Mouse (Mus musculus) erythroblast, embryonic 14.5 days (primary cell): ENCODE data around the gene Ube2e2. TPM values are rescaled to one million over a fixed set of nuclear protein-coding genes. Genes with fewer than 3 reads are reported as not detected.
A peak's percentile ranks its signal among the peaks of the same experiment; 100 is the strongest.

ENCODE experiments used
- H3K27me3 ChIP-seq: 2 replicates; pipeline ENCODE4 v1.6.1; 2012; ENCODE audit warnings: inconsistent platforms; ENCODE audit not compliant: control insufficient read depth
- H3K36me3 ChIP-seq: 2 replicates; pipeline ENCODE4 v1.6.1; 2012; ENCODE audit warnings: mild to moderate bottlenecking, inconsistent platforms; ENCODE audit not compliant: control insufficient read depth
- H3K4me1 ChIP-seq: 2 replicates; pipeline ENCODE4 v1.6.1; 2012; ENCODE audit warnings: inconsistent platforms; ENCODE audit not compliant: control insufficient read depth
- H3K4me3 ChIP-seq: replicated peaks from 2 replicates; pipeline ENCODE3; 2012; ENCODE audit warnings: moderate library complexity, mild to moderate bottlenecking, inconsistent platforms
- H3K9me3 ChIP-seq: 2 replicates; pipeline ENCODE4 v1.6.1; 2012; ENCODE audit warnings: low read length, inconsistent platforms, mixed read lengths; ENCODE audit not compliant: control insufficient read depth
- GATA1 ChIP-seq: IDR thresholded peaks from 2 replicates; pipeline ENCODE4 v1.6.1; 2012; ENCODE audit warnings: low read length, inconsistent platforms, mixed read lengths
- TAL1 ChIP-seq: IDR thresholded peaks from 3 replicates; pipeline ENCODE4 v1.6.1; 2012; ENCODE audit warnings: low read length, inconsistent platforms, mixed read lengths
- polyA plus RNA-seq: library from polyadenylated mRNA; stranded (reverse); fragments of >175 nt; gene quantifications from 2 replicates; pipeline ENCODE4 v1.2.3, GENCODE M21; 2012

Ube2e2 gene
- 0.09 TPM in 1 of 2 replicates, not detected in the other for polyA plus RNA-seq

GRCm38 (mm10) chr14:18893947-18894445 lies at the start of gene Ube2e2:
Gene Ube2e2 (minus strand): TSS chr14:18894267.
- TF ChIP-seq TAL1 (no peak), GATA1 (no peak)
- H3K4me1 ChIP-seq, result peaks cover 10% of the 10 kb centered on the region
- H3K4me3 ChIP-seq, result peak within 1 kb of the TSS; percentile 61
- H3K9me3 ChIP-seq, result no peaks in the 10 kb centered on the region
- peaks cover 12% of the 10 kb centered on the region for H3K27me3 ChIP-seq
- H3K36me3 ChIP-seq, result no peaks in the 10 kb centered on the region

- Histone ChIP-seq H3K36me3 (no peaks in the 10 kb centered on the region), H3K4me3 (no peak overlapping the region), H3K27me3 (no peaks in the 10 kb centered on the region), H3K9me3 (peaks cover under 1% of the 10 kb centered on the region; the same call in 1 of the 2 replicates), H3K4me1 (no peaks in the 10 kb centered on the region)
- TF ChIP-seq TAL1 (no peak), GATA1 (no peak)
Measured at GRCm38 (mm10) chr14:18940068-18940467, 46.0 kb upstream of the Ube2e2 start.

DNA sequence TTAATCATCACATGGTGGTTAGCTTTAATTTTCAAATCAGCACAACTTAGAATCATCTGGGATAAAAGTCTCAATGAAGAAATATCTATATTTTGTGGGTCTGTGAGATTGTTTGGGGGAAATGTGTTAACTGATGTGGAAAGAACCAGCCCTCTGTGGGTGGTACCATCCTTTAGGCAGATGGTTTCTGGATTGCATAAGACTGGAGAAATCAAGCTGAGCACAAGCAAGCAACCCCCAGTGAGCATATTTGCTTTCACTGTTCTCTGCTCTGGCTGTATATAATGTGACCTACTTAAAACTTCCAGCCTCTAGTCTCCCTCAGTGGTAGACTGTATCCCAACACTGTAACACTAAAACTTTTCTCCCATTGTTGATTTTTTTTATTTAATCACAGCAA lies 9.5 kb upstream of the Ube2e2 start:
- Histone ChIP-seq H3K4me3 (no peak overlapping the region), H3K27me3 (no peaks in the 10 kb centered on the region), H3K9me3 (no peaks in the 10 kb centered on the region), H3K4me1 (no peaks in the 10 kb centered on the region), H3K36me3 (no peaks in the 10 kb centered on the region)
- TF ChIP-seq GATA1 (no peak), TAL1 (no peak)

- Histone ChIP-seq H3K36me3 (no peaks in the 10 kb centered on the region), H3K4me3 (peak overlapping the region; percentile 61), H3K4me1 (peaks cover 10% of the 10 kb centered on the region), H3K27me3 (peaks cover 12% of the 10 kb centered on the region), H3K9me3 (no peaks in the 10 kb centered on the region)
- TF ChIP-seq TAL1 (no peak), GATA1 (no peak)
Measured at GRCm38 (mm10) chr14:18893121-18893946, 733 bp downstream of the Ube2e2 start.

- H3K4me3 ChIP-seq, result no peak overlapping the region
- H3K4me1 ChIP-seq, result peaks cover 10% of the 10 kb centered on the region
- no peak for TF ChIP-seq TAL1
- TF ChIP-seq GATA1, result no peak
- H3K27me3 ChIP-seq, result peaks cover 12% of the 10 kb centered on the region
- no peaks in the 10 kb centered on the region for H3K9me3 ChIP-seq
- no peaks in the 10 kb centered on the region for H3K36me3 ChIP-seq
Measured at GRCm38 (mm10) chr14:18889571-18889970, 4.5 kb downstream of the Ube2e2 start.

DNA sequence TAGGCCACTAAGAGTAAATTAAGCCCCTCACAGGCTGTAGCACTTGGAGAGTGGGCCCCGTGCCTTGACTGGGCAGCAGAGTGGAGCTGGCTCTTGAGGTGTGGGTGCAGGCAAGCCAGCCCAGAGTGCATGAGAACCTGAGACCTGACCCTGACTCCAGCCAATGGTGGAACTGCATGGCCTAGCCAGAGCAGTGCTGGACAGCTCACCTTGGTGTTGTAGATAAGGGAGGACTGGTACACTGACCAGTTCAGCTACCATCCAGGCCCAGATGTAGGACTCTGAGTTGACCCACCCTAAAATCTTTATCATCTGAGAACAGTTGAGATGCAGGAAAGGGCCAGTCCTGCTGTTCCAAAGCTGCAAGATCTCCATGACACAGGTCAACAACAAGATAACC lies 11.6 kb downstream of the Ube2e2 start:
- TF ChIP-seq GATA1 (no peak), TAL1 (no peak)
- Histone ChIP-seq H3K4me1 (no peaks in the 10 kb centered on the region), H3K9me3 (no peaks in the 10 kb centered on the region), H3K36me3 (no peaks in the 10 kb centered on the region), H3K4me3 (no peak overlapping the region), H3K27me3 (no peaks in the 10 kb centered on the region)

DNA sequence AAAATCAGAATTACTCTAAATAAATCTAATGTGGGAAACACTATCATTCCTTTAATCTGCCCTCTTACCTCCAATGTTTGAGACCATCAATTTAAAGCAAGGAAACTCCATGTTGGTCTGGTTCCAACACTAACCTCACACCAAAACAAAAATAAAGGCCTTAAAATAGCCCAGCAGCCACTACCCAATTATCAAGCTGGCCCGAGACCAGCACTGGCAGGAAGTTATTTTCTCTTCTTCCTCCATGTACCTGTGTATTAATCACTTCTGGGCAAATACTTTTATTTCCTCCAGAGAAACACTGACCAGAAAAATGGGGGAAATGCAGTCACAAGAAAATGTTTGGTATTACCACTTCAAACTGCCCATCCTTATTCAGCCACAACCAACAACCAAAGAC lies 23.4 kb downstream of the Ube2e2 start:
- TF ChIP-seq TAL1 (no peak), GATA1 (no peak)
- Histone ChIP-seq H3K4me3 (no peak overlapping the region), H3K9me3 (peaks cover 4% of the 10 kb centered on the region; the same call in 1 of the 2 replicates), H3K4me1 (no peaks in the 10 kb centered on the region), H3K36me3 (no peaks in the 10 kb centered on the region), H3K27me3 (no peaks in the 10 kb centered on the region)

DNA sequence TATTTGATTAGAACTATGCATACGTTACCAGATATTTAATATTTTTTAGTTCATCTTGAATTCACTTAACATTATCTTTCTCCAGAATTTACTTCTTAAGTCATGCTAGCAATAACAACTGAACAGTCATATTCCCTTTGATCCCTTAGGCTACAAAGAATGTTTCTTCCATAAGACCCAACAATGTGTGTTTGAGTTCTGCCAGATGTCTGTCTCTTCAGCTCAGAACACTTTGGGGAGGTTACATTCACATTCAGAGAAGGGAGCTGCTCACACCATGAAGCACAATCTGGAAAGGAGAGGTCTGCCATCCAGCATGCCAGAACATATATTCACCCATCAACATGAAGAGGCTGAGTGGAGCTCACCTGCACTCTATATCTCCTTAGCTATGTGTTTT lies 65.4 kb downstream of the Ube2e2 start:
- Histone ChIP-seq H3K4me3 (no peak overlapping the region), H3K9me3 (no peaks in the 10 kb centered on the region), H3K36me3 (no peaks in the 10 kb centered on the region), H3K27me3 (no peaks in the 10 kb centered on the region), H3K4me1 (no peaks in the 10 kb centered on the region)
- no peak for TF ChIP-seq TAL1
- no peak for TF ChIP-seq GATA1

GRCm38 (mm10) chr14:18826753-18827152 lies 67.3 kb downstream of the Ube2e2 start:
- no peaks in the 10 kb centered on the region for H3K9me3 ChIP-seq
- TF ChIP-seq GATA1 (no peak), TAL1 (no peak)
- H3K4me3 ChIP-seq, result no peak overlapping the region
- H3K36me3 ChIP-seq, result no peaks in the 10 kb centered on the region
- no peaks in the 10 kb centered on the region for H3K27me3 ChIP-seq
- H3K4me1 ChIP-seq, result no peaks in the 10 kb centered on the region

GRCm38 (mm10) chr14:18820713-18821112 lies 73.4 kb downstream of the Ube2e2 start:
- TF ChIP-seq GATA1, result no peak
- no peak for TF ChIP-seq TAL1
- Histone ChIP-seq H3K36me3 (no peaks in the 10 kb centered on the region), H3K9me3 (no peaks in the 10 kb centered on the region), H3K27me3 (no peaks in the 10 kb centered on the region), H3K4me1 (no peaks in the 10 kb centered on the region), H3K4me3 (no peak overlapping the region)
